Mouse (Mus musculus): ENCODE data around the gene Adgrl3. TPM values are rescaled to one million over a fixed set of nuclear protein-coding genes. Genes with fewer than 3 reads are reported as not detected.
"Not testable (repeated sequence)": the region's sequence is repeated elsewhere in the genome, so short reads cannot be mapped to it uniquely, and the experiment has no call there.

The Adgrl3 gene
- total RNA-seq, 2 experiments from 2014 or later: 161 to 176 TPM

DNA sequence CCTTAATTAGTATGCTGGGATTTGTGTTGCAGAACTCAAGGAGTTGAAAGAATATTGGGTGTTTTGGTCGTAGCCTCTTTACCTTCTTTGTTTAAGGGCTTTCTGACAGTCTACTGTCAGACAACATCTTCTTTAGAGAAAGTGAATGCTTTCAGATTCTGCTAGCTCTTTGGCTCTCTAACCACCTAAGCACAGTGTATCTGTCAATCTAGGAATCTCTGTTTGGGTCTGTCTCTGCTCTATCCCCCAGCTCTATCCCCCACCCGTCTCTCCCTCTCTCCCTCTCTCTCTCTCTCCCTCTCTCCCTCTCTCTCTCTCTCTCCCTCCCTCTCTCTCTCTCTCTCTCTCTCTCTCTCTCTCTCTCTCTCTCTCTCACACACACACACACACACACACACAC, 535.2 kb downstream of the Adgrl3 start:
- not testable (repeated sequence) for DNase-seq (ENCODE audit: low spot score in 2 of 2)

DNA sequence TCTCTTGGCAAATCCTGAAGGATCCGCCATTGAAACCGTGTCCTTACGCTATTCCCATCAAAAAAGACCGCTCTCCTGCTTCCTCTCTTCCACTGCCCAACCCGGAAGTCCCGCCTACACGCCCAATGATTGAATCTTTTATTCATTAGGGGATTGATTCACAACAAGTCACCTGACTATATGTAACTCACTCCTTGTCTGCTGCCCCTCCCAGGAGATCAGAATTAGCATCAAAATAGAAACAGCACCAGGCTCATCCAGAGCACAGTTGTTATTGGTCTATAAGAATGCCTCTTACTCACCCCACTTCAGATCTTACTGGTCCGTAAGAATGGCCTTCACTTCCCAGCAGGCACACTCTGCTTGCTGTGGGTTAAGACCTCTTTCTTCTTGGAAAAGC, 536.1 kb downstream of the Adgrl3 start:
- DNase-seq (ENCODE audit: low spot score in 2 of 2): no peak

DNA sequence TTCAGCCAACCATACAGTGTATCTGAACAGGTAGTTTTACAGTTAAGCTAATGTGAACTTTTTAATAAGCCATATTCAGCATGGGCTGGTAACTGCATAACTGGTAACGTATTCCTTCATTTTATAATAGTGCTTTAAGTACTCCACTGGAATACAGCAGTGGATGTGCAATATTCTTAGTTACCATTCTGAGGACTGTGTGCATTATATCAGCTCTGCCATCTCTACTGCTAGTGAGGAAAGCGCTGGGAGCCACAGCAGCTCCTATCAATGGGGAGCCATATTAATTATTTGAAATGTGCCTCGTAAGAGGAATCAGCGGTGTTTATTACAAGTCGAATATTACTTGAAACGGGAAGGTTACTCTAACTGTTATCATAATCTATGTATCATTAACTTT, 539.0 kb downstream of the Adgrl3 start:
- no peak for DNase-seq (ENCODE audit: low spot score in 2 of 2)

GRCm38 (mm10) chr5:81564294-81564693, 544.4 kb downstream of the Adgrl3 start:
- DNase-seq (ENCODE audit: low spot score in 2 of 2): peak; percentile 44 to 79

DNA sequence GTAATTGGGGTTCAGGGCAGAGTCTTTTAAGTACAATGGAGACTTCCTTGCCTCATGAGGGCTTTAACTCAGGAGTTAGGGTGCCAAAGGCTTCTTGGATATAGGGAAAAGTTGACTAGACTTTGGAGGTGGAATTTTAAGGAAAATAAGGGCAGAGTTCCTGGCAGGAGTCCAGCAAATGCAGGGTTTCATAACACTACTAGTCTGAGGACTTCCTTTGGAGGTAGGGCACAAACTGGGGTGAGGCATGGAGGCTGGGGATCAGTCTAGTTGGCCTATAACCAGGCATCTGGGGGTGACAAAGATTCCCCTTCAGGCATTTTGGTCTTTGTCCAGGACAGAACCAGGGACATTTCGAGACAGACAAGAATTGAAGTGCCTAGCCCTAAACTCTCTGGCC, 546.6 kb downstream of the Adgrl3 start:
- no peak for DNase-seq (ENCODE audit: low spot score in 2 of 2)

DNA sequence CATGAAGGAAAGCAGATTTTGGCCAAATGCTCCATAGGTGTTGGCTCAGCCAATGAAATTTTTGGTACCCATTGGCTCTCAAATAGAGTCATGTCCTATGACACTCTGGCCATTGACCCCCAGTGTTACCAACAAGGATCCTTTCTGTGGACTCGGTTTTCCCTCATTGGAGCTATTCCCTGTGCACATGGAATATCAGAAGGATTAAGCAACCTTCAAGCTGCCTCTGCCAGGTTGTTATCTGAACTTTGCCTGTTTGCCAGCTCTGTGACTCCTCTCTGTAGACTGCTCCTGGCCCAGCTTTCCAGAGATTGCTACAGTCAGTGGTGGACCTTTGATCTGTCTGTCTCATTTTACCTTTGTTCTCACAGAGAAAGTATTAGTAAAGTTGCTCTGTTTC, 548.8 kb downstream of the Adgrl3 start:
- DNase-seq (ENCODE audit: low spot score in 2 of 2): no peak

DNA sequence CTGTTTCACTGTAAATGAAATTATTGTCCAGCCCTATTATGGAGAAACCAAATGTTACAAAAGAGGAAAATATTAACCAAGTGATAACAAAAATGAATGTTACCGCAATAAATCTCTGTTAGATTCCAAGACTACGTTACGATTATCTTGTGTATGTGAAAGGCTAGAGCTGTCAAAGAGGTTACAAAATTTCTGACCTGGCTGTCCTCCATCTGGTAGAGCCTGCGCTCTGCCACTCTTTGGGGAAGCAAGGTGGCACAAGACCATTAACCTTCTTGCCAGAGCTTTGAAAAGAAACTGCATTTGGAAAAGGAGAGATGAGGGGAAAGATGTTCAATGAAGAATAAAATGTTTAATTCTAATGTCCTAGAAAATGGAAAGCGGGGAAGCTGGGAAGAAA, 562.9 kb downstream of the Adgrl3 start:
- no peak for DNase-seq (ENCODE audit: low spot score in 2 of 2)

DNA sequence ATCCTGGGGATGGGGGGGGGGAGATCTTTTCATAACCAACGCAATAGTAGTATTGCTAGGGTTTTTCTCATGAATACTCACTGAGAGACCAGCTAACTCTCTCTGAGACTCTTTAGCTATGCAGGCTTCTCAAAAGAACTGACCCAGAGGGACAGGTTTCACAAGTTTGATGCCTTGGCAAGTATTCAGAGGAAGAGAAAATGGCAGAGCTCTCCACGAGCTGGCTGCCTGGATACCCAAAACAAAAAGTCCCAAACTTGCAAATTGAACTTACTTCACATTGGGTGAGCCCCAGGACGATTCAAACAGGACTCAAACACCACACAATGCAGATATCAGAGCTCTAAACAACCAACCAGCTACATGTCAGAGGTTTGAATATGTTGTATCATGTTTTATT, 563.5 kb downstream of the Adgrl3 start:
- no peak for DNase-seq (ENCODE audit: low spot score in 2 of 2)

GRCm38 (mm10) chr5:81584945-81585344, 565.0 kb downstream of the Adgrl3 start:
- DNase-seq (ENCODE audit: low spot score in 2 of 2): no peak

DNA sequence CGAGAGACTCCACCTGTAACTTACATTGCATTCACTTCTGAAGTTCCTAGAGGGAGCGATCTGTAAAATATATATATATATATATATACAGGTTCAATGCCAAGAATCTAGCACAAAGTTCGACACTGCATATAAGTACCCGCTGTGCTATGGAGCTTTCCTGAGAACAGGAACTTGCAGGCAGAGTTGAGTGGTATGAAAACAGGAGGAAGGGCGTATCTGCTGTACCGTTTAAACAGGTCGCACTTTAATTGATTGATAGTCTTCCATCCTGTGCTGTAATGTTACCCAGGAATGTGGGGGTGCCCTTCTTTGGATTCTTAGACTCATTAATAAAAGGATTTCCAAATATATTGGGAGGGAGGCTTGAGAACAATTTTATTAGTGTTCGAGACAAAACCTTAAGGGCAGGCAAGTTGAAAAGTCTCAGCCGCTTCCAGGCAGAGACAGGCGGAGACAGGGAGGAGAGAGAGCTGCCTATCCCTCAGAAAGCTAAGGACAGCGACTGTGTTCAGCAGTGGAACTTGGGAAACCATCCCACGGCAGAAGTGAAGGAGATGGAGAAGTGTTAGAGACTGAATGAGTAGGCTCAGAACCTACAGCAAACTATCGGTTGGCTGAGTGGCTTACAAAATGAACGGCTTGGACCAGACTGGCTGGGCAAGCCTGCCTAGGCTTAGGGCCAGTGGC, 570.2 kb downstream of the Adgrl3 start:
- DNase-seq (ENCODE audit: low spot score in 2 of 2): no peak

GRCm38 (mm10) chr5:81591481-81591880, 571.5 kb downstream of the Adgrl3 start:
- no peak for DNase-seq (ENCODE audit: low spot score in 2 of 2)

DNA sequence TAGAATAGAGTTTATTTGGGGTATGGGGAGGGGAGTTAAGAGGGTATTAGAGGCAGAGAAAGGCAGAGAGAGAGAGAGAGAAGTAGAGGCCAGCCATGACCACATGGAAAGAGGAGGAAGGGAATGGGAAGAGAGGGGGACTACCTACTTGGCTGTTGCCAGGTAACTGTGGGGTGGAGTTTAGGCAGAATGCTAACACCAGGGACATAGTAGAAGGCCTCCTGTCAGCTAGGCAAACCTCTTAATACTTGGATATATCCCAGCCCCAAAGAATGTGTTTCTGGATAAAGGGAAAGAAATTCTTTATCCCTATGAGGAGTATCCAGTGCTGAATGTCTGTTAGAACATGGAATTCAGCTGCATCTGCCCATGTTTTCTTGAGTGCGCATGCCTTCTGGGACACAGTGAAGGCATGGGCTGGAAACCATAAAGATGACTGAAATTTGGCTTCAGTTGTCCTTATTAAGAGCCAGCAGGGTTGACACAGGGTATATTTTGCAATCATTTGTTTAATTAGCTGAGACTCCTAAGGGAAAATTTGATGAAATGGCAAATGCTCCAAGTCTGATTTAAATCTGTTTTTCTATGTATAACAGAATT, 573.6 kb downstream of the Adgrl3 start:
- DNase-seq (ENCODE audit: low spot score in 2 of 2): peak in 1 of 2 experiments; percentile 29

DNA sequence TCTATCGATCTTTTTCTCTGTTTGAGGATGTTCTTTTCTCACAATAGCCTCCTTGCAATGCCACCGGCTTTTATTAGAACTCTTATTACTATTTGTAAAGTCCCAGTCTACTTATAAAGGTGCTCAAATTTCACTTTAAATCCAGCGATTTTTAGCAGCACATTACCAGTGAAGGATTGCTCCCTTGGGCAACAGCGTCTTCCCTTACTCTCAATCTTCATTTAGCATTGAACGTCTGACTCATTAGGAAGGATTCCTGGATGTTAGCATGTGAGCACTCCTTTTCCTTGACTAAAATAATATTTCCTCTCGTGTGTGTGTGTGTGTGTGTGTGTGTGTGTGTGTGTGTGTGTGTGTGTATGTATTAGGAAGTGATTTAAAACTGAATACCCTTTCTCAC, 578.1 kb downstream of the Adgrl3 start:
- DNase-seq (ENCODE audit: low spot score in 2 of 2): no peak

DNA sequence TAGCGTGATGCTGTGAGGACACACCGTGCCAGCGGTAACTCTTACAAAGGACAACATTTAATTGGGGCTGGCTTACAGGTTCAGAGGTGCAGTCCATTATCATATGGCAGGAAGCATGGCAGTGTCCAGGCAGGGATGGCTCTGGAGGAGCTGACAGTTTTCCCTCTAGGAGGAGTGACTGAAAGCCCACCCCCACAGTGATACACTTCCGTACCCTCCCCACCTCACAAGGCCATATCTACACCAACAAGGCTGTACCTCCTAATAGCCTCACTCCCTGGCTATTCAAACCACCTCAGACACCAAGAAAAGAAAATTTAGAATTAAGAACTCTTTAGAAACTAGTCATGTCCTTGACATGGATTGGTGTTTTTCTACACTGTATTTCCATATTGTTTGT, 583.0 kb downstream of the Adgrl3 start:
- no peak for DNase-seq (ENCODE audit: low spot score in 2 of 2)

GRCm38 (mm10) chr5:81605646-81606045, 585.7 kb downstream of the Adgrl3 start:
- no peak for DNase-seq (ENCODE audit: low spot score in 2 of 2)

DNA sequence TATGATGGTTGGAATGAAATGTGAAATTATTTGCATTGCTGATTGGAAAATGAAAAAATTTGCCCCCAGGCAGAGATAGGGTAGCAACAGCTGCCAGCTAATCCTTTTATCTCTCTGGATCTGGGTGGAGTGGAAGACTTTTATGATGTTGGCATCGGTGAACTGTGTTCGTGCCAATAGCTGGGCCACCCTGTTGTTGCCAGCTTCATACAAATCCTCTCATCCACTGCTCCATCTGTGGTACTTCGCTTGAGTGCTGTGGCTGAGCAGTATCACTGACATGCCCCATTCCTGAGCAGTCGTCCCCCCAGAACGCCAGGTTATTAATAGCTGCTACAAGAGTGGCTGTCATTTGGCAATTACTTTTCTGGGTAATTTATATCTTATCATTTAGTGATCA, 590.3 kb downstream of the Adgrl3 start:
- peak in 1 of 2 experiments; percentile 48 for DNase-seq (ENCODE audit: low spot score in 2 of 2)

GRCm38 (mm10) chr5:81614674-81615073, 594.7 kb downstream of the Adgrl3 start:
- no peak for DNase-seq (ENCODE audit: low spot score in 2 of 2)

GRCm38 (mm10) chr5:81621106-81621505, 601.2 kb downstream of the Adgrl3 start:
- no peak for DNase-seq (ENCODE audit: low spot score in 2 of 2)

DNA sequence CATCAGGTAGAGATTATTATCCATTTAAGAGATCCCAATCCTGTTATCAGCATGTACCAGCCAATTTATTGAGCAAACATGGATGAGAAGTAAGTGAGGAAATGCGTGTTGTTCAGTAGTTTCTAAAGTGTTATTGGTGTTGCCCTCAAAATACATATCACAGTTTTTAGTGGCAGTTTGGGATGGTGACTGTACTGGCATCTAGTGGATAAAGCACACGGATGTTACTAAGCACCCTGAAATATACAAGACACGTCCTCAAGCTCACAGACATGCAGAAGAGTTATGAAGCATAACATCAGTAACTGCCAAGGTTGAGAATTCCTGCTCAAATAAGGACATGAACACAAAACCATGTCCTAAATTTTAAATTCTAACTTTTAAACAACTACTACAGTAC, 601.8 kb downstream of the Adgrl3 start:
- no peak for DNase-seq (ENCODE audit: low spot score in 2 of 2)

GRCm38 (mm10) chr5:81623846-81624245, 603.9 kb downstream of the Adgrl3 start:
- DNase-seq (ENCODE audit: low spot score in 2 of 2): no peak

GRCm38 (mm10) chr5:81636169-81636568, 616.2 kb downstream of the Adgrl3 start:
- no peak for DNase-seq (ENCODE audit: low spot score in 2 of 2)

GRCm38 (mm10) chr5:81638422-81638821, 618.5 kb downstream of the Adgrl3 start:
- no peak for DNase-seq (ENCODE audit: low spot score in 2 of 2)

DNA sequence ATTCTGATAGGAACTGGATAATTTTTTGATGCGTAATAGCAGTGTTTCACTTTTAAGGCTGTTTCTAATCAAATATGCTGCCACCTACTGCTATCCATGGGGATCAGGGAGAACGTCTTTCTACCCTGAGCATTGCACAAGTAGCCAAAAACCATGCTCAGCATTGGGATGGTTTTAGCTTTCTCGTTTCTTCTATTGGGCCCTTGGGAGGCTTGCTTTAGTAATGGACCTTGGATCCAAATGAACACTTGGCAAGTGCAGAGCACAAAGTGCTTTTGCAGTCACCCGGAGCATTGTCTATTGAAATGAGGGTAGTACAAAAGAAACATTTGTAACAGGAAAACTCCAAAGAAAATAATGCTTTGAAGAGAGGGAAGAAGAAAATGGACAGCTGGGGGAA, 620.2 kb downstream of the Adgrl3 start:
- peak in 1 of 2 experiments; percentile 57 for DNase-seq (ENCODE audit: low spot score in 2 of 2)

Measured in layer of hippocampus, adult 18-20 months (tissue).